Mouse (Mus musculus): ENCODE data around the gene Tfeb.

DNA sequence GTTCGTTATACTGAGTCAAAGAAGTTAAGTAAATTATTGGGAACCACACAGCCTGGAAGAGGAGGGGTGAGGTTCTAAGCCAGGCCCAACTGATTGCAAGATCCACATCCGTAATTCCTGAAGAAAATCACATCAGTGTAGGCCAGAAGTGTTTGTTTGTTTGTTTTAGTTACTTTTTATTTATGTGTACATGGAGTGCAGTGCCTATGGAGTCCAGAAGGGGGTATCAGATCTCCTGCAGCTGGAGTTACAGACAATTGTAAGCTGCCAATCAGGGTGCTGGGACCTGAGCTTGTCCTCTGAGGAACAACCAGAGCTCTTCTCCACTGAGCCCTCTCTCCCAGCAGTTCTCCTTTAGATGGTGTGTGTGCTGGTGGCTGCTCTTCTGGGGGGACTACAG lies 3.4 kb downstream of the Tfeb start:
- no peak for TF ChIP-seq POLR2A (IDR thresholded peaks at IDR 0.05; ENCODE audit: low read depth, low read length)
- TF ChIP-seq CTCF (conservative IDR thresholded peaks at IDR 0.05; ENCODE audit: insufficient read depth, insufficient read length, low read depth, low read length) = no peak

Data from kidney, adult 2 months (tissue).